Mouse (Mus musculus): Measurements from ENCODE around the gene Pitpnc1.

Gene Pitpnc1

DNA sequence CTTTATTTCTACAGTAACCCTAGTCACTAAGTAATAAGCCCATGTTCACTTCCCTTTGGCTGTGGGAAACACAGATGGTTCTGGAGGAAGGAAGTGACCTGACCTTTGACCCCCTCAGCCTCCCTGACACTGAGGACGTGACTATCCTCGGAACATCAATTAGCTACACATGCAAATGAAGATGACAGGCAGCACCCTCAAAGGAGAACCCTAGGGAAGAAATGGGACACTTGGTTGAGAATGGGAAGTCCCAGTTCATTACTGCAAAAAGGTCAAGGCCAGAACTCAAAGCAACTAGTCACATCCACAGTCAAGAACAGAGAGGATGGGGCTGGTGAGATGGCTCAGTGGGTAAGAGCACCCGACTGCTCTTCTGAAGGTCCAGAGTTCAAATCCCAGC is 29.4 kb downstream of the Pitpnc1 start:
- no peak for DNase-seq (ENCODE audit: low spot score)

DNA sequence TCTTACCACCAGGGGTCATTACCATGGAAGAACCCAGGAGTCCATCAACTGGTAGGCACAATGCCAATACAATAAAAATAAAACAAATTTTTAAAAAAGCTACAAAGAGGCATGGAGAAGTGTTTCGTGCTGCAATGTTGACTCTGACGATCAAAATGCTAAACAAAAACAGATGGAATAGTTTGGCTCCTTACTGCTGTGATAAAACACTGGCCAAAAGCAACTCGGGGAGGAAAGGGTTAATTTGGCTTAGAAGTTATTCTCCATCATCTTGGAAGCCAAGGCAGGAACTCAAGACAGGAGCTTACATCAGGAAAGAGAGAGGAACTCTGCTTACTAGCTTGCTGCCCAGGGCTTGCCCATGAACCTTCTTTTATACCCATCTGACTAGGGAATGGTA is 32.4 kb downstream of the Pitpnc1 start:
- no peak for DNase-seq (ENCODE audit: low spot score)

DNA sequence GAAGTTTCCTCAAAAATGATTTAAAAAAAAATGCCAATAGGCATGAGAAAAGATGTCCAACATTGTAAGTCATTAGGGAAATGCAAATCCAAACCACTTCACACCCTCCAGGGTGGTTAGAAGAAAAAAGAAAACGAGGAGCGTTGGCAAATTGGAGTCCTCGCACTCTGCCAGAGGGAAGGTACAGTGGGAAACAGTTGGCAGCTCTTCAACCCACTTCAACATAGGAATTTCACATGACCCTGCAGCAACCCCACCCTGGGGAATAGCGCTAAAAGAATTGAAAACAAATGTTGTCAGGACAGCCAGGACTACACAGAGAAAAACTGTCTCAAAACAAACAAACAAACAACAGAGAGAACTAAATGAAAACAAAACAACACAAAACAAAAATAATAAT is 32.8 kb downstream of the Pitpnc1 start:
- DNase-seq (ENCODE audit: low spot score) = no peak

DNA sequence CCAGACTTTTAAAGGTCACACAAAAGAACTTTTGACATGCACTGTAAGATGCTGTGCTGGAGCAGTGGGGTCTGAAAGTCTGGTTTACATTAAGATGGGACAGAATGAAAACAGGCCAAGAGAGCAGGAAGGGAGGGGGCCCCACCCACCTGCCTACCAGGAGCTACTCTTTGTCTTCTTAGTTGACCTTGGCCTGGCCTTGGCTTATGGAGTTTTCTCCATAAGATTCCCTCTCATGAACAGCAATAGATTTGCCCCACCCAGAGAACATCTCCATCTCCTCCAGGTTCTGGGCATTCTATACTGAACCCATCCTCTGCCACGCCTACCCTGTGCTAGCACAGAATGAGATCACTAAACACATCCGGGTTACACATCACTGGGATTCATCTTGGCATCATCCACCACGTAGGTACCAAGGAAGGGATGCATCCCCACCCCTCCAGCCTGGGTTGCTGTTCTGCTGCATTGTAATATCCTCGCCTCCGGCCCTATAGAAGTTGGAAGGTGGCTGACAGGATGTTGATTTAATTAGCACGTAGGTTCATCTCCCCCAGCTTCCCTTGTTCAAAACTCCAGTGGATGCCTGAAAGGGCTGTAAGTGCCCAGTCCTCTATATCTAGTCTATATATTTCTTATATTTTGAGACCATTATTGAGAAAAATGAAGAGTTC is 34.6 kb downstream of the Pitpnc1 start:
- no peak for DNase-seq (ENCODE audit: low spot score)

DNA sequence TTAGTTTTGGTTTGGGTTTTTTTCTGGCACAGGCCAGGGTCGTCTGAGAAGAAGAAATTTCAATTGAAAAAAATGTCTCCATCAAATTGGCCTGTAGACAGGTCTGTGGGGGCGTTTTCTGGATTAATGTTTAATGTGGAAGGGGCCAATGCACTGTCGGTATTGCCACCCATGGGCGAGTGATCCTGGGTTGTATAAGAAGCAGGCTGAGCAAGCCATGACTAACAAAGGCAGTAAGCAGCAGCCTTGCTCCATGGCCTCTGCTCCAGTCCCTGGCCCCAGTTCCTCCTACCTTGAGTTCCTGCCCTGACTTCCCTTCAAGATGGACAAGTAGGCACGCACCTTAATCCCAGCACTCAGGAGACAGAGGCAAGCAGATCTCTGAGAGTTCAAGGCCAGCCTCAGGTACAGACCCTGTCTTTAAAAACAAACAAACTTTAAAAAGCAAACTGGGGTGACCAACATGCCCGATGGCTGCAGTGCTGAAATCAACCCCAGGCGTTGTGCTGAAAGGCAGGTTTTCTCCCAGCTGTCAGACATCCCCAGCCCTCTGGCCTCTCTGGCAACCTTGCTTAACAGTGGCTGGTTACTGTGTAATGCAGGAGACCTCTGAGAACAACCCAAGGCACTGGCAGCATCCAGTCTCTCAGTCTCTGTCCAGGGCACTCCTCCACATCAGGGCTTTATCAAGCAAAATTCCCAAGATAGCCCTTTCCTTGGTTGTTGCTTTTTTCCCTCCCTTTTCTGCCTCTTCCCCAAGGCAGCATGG is 39.1 kb downstream of the Pitpnc1 start:
- no peak for DNase-seq (ENCODE audit: low spot score)

DNA sequence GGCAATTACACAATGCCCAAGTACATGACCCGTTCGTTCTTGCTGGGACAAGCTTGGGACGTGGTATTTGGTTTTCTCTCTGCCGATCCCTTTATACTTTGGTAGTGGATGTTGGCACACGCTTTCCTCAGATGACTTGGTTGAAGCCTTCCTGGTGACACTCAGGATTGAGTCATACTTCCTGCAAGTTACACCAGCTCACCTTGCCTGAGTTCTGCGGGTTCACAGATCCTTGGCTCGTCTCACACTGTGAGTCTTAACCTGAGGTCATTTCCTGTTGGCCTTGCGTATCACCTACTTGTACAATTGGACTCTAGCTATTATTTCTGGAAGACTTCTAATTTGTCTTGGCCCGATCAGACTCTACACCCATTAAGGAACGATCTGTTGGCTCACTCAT is 42.5 kb downstream of the Pitpnc1 start:
- DNase-seq (ENCODE audit: low spot score) = no peak

DNA sequence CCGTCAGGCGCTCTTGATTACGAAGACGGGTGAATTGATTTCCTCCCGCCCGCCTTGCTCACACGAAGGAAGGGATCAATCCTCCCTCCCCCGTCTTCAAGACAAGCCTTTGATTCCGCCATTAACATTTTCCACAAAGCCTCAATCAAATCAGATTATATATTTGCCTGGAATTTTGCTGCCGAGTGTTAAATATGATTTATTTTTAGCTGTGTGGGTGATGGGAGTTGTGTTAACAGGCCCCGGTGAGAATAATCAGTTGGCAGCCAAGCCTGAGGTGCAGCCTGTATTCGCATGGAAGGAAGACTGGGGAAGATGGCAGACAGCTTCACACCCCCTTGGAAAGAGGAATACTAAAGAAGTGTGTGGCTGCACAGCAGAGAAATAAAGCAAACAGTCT is 46.3 kb downstream of the Pitpnc1 start:
- no peak for DNase-seq (ENCODE audit: low spot score)

DNA sequence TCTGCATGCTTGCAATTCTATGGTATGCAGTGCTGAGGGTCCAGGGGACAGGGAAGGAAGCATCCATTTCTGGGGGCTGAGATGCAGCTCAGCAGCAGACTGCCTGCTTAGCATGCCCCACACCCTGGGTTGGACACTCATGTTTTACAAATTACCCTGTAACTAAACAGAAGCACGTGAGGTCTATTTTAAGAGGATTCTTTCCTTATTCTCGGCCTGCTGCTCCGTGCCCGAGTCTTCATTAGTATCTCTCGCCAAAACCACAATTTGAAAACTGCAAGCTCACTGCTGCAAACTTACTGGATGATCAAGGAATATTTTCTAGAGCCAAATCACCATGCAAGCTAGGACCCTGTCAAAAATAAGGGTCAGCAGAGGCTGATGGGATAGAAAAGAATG is 48.1 kb downstream of the Pitpnc1 start:
- no peak for DNase-seq (ENCODE audit: low spot score)

DNA sequence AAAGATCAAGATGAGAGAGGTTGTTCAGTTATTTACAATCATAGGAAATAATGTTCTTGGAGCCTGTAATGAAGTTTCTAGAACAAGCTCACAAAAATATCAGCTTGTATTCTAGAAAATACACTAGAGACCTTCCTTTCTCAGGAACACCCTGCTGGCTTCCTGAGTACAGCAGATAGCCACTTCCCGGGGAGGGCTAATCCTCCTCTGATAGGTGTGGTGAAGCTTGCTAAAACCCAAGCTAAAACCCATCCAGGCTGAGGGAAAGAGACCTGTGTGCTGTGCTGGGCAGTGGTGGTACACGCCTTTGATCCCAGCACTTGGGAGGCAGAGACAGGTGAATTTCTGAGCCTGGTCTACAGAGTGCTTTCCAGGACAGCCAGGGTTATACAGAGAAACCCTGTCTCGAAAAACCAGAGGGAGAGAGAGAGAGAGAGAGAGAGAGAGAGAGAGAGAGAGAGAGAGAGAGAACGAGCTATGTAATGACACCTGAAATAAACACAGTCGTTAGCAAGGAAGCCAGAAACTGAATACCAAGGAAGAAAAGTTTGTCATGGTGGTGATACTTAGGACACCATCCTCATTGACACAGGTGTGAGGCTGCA is 48.6 kb downstream of the Pitpnc1 start:
- DNase-seq (ENCODE audit: low spot score) = peak; percentile 47

DNA sequence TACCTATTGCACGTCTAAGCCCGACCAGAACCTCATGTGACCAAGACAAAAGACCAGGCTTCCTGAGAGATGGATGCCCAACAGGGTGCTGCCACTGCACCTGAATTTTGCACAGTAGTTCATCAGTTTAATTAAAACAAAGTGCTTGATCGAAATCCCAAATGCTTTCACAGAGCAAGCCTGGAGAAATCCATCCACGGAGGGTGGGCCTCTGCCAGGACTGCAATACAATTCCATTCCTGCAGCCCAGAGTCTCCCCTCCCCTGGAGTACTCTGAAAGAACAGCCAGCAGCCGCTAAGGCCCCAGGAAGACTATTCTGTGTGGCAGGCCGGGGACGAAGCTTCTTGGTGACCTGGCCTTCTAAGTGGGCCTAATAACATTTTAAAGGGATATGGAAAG is 50.6 kb downstream of the Pitpnc1 start:
- no peak for DNase-seq (ENCODE audit: low spot score)

DNA sequence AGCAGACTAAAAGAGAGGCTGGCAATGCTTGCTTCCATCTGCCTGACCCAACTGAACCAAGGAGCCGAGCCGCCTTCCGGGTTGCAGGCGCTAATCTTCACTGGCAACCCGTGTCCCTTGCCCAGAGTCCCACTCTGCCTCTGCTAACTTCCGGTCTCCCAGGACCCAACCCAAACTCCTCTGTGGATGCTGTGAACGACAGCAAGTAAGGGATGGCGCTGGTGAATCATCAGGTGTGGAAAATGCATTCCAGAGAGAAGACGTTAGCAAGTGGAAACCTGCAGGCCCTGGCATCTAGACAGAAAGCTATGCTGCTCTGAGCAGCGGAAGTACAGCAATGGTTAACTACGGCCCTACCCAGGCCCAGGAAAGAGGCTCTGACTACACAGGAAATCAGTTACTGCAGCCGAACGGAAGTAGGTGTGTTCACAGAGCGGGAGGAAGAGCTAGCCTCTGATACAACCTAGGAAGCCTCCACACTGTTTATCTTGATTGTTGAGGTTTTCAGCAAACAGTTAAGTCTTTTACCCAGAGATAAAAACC is 53.4 kb downstream of the Pitpnc1 start:
- peak; percentile 60 for DNase-seq (ENCODE audit: low spot score)

DNA sequence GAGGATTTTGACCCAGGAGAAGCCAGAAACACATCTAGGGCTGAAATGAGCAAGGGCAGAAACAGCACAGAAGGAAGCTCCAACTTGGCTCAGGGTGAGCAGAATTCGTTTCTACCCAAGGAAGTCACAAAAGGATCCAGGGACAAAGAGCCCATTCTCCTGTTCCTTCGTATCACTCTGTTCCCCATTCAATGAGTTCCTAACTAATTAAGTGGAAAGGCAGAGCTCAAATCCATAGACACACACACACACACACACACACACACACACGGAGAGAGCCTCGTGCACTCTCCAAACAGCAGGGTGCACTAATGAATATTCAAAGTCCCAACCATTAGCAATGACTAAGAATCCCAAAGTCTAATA is 54.0 kb downstream of the Pitpnc1 start:
- DNase-seq (ENCODE audit: low spot score) = no peak

DNA sequence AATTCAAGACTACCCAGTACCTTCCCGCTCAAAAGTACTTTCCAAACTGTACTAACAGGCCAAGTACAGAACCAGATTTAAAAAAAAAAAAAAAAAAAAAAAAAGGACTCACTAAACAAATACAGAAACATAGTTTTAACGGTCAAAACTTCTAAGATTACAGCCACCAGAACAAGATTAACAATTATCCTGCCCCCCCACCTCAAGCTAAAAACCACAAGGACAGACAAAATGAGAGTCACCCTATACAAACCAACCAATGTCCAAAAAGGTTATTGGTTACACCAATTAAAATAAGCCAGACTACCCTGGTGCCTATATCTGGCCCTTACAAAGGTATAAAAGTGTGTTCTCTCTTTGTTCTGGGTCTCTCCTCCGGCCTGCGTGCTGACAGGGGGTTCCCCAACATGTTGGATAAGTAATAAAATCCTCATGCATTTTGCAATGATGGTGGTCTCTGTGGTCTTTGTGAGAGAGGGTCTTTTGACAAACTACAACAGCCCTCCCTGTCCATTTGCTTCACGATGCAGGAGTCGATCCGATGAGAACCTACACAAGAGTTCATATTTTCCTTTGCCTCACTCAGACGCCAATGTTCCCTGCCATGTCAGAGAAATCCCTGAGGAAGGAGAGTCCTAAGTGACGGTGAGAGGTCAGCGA is 54.5 kb downstream of the Pitpnc1 start:
- no peak for DNase-seq (ENCODE audit: low spot score)

DNA sequence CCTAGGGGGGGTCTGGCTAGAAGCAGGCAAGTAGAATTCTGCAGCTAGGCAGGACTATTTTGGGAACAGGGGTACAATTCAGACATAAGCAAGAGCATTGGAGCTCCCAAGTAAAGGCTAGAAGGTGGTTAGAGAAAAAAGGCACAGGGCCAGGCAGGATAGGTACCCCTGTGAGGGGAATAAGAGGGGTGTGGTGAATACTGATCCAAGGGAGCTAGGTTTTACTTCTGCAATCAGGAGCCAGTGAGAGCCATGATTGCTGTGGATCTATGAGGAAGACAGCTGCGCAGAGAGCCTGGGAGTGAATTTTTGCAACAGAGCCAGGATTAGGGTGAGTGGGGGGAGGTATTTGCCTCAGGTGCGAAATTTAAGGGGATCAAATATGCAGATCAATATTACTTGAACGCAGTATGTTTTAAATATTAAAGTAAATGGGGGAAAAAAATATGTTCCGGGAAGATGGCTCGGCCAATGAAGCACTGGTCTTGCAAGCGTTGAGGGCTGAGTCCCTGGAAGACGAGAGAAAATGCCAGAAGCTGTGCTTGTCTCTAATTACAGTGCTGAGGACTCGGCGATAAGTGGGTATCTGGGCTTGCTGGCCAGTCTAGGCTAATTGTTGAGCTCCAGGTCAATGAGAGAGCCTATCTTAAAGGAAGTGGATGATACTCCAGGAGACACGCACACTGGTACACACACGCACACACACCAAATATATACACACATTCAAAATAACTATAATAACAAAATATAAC is 55.3 kb downstream of the Pitpnc1 start:
- DNase-seq (ENCODE audit: low spot score) = no peak

DNA sequence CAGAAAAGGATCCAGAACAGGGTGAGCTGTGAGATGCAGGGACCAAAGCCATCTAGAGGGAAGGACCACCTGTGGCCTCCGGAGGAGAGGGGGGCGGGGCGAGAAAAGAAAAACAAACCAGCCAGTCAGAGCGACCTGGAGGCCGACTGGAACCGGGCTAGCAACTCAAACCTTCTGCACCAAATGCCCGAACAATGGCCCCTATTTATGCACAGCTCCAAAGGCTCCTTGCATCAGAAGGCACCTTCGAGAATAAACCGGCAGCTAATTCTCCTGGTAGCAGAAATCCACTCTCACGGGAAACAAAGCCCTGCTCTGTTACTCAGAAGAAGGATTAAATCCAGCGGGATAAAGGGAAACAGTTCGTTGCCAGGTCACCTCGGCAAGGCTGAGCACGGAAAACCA is 57.2 kb downstream of the Pitpnc1 start:
- no peak for DNase-seq (ENCODE audit: low spot score)

DNA sequence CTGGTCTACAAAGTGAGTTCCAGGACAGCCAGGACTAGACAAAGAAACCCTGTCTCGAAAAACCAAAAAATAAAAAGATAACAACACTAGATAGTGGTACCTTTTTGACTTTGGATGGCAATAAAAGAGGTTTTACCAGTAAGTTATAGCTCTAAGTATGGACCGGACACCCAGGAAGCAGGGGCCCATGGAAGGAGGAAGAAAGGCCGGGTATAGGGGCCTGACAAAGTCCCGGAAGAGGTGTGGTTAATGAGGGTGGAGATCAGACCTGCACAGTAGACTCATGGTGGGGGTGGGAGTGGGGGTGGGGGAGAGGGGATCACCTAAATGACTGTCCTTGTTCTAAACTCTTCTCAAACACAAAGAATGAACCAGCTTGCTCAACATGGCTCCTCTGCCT is 58.4 kb downstream of the Pitpnc1 start:
- no peak for DNase-seq (ENCODE audit: low spot score)

DNA sequence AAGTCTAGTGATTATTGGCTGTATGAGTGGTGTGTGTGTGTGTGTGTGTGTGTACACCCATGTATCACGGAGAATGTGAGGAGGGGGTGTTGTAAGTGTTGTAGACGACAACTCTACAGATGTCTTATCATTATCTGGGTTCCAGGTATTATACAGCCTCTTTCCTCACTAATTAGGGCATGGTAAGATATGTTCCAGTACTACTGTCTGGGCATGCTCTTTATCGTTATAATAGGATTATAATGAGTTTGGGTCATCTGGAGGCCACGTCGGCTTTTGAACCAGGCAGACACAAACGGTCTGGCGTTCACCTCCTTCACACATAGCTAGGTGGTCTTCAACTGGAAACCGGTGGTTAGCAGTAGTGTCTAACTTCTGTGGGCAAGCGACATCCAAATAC is 58.9 kb downstream of the Pitpnc1 start:
- DNase-seq (ENCODE audit: low spot score) = no peak

DNA sequence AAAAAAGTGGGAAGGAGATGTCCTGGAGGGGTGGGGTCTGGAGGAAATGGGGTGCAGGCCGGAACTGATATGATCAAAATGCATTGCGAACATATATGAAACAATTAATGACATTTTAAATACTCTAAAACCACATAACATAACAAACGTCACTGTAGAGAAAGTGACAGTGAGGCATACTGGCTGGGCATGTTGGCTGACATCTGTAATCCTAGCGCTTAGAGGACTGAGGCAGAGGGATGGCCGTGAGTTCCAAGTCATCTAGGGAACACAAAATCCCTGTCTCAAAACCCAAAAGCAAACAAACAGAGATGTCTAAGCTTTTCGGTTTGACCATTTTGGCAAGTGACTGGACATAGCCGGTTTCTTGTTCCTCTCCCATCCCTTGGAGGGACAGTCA is 59.7 kb downstream of the Pitpnc1 start:
- DNase-seq (ENCODE audit: low spot score) = no peak

DNA sequence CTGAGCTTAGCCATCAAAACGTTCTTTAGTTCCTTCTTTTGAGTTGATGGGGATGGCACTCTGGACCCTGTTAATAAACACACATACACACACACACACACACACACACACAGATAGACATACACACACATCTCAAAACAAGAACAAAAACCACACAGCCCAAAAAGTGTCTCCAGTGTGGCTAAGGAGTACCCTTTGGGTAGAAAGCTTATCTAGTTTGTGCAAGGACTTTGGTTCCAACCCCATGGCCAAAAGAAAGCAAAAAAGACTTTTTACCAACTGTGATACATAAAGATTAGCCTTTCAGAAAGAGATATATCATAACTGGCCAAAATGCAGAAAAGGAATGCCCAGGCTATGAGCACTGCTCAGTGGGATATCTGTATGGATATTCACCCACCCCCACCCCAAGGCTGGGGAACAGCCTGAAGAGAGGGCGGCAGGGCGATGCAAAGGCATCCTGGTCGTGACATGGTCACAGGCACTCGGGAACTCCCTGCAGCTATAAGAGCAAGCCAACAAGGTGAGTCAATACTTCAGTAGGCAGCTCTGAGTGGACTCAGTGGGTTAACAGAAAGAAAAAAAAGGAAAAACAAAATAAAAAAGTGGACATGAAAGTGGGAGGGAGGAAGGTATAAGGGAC is 60.3 kb downstream of the Pitpnc1 start:
- no peak for DNase-seq (ENCODE audit: low spot score)

DNA sequence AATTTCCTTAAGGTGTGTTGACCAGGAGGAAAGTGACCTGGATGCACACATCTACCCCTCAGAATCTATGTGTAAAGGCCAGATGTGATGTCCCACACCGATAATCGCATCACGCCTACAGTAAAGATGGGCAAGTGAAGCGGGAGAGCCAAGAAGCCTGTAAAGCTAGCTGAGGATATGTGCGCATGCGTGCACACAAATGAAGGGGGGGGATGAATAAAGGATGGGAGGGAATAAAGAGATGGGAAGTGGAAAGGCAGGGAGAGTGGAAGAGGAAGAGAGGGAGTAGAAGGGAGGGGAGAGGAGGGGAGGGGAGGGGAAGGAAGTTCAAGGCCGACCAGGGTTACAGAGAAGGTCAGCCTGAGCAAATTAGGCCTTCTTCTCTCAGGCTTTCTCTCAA is 61.6 kb downstream of the Pitpnc1 start:
- DNase-seq (ENCODE audit: low spot score) = no peak

DNA sequence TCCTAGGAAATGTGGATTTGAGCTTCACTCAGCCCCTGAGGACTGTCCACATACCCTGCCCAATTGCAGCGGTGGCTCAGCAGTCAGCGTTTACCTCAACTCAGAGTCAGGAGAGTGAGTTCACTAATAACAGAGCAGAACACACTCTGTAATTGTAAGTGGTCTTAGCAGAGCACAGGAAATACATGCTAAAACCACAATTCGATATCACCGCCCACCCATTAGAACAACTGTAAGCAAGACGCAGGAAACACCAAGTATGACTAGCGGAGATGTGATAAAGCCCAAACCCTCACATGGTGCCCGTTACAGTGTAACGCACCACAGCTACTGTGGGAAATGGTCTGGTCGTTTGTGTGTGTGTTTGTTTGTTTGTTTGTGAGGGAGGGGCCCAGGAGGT is 62.8 kb downstream of the Pitpnc1 start:
- DNase-seq (ENCODE audit: low spot score) = no peak

Measured in c-Kit-positive CD71-positive TER-119-positive erythroid progenitor cells, embryonic 14.5 days (primary cell).